ENCODE assay signal across 9 mouse cellular contexts in genomic region chr12:79865179-79865552, GRCm38 (mm10).
DNase-seq lines count a peak whose midpoint lies in the region; ATAC-seq and TF ChIP-seq lines count a peak whose summit lies in the region.
"Had no signal": no experiment of that assay in that cellular context is flagged by ENCODE, and none has a peak within 500 bp of the region (broad histone marks: within the 10 kb centered on the region; RNA-seq: fewer than 3 reads in every experiment).

No protein-coding gene starts in this region.

- H3K27me3 ChIP-seq in testis, adult 2 months (ENCODE audit: control insufficient read depth, insufficient read depth, low read length): no peaks in the 10 kb centered on the region
- no peaks in the 10 kb centered on the region for H3K27me3 ChIP-seq in stomach, embryonic 15.5 days (replicated peaks)

- peaks cover 2% of the 10 kb centered on the region; the same call in 1 of the 2 replicates for H3K4me1 ChIP-seq in testis, adult 2 months (ENCODE audit: control insufficient read depth, insufficient read depth, low read length)
- H3K4me1 ChIP-seq in stomach, embryonic 15.5 days: peaks cover 11% of the 10 kb centered on the region

- no peaks in the 10 kb centered on the region for H3K9me3 ChIP-seq in stomach, embryonic 15.5 days

- TF ChIP-seq CTCF in testis, adult 2 months (IDR thresholded peaks at IDR 0.05; ENCODE audit: control insufficient read depth, insufficient read depth, insufficient replicate concordance, low read depth, low read length): no peak

- H3K9ac ChIP-seq in stomach, embryonic 15.5 days: no peak overlapping the region

- WGBS in stomach, embryonic 15.5 days: 48% methylated on average over 6 of the region's 6 CpGs

- ATAC-seq in stomach, embryonic 15.5 days (ENCODE audit: insufficient read depth, low FRiP score, low read depth): no peak
- ATAC-seq in frontal cortex, adult (ENCODE audit: low TSS enrichment): no peak

- peak; percentile 76 for DNase-seq in gastrocnemius, adult 18-20 months (ENCODE audit: low spot score)
- DNase-seq in gastrocnemius, postnatal 4 days (ENCODE audit: low spot score in 2 of 2): no peak
- no peak for DNase-seq in testis, postnatal 14 days (ENCODE audit: low spot score)
- DNase-seq in heart, adult 9 months (ENCODE audit: low spot score in 2 of 2): peak; percentile 69 to 80
- no peak for DNase-seq in spleen, postnatal 4 days (ENCODE audit: low spot score in 2 of 2)
- DNase-seq: kidney, postnatal 10 days had no signal

- no peak for TF ChIP-seq POLR2A in testis, adult 2 months (IDR thresholded peaks at IDR 0.05; ENCODE audit: control insufficient read depth, low read depth, low read length)

- H3K27ac ChIP-seq in testis, adult 2 months (ENCODE audit: control insufficient read depth, insufficient read depth, low read depth, low read length): no peak overlapping the region
- H3K27ac ChIP-seq in stomach, embryonic 15.5 days: 0 out of 2 replicates have a peak overlapping the region, but pooled peaks have one; percentile 45

- no peaks in the 10 kb centered on the region for H3K36me3 ChIP-seq in testis, adult 2 months (ENCODE audit: control insufficient read depth, insufficient read depth, low read length)
- no peaks in the 10 kb centered on the region for H3K36me3 ChIP-seq in stomach, embryonic 15.5 days

- peak overlapping the region; percentile 68 for H3K4me3 ChIP-seq in testis, adult 2 months (ENCODE audit: control insufficient read depth, low read depth, low read length)
- no peak overlapping the region for H3K4me3 ChIP-seq in stomach, embryonic 15.5 days (replicated peaks)

- H3K4me2 ChIP-seq in stomach, embryonic 15.5 days: no peak overlapping the region

Comparison
In these comparisons a context has a peak if more than half of its experiments do, and no peak if none do; other contexts are left out.
1. DNase-seq: peak in gastrocnemius, adult 18-20 months (single experiment) and heart, adult 9 months (2 of 2); none in gastrocnemius, postnatal 4 days (0 of 2), testis, postnatal 14 days (single experiment) and spleen, postnatal 4 days (0 of 2).